Mouse (Mus musculus) spleen, adult 2 months (tissue): ENCODE results near the gene Cdk9. TPM values are rescaled to one million over a fixed set of nuclear protein-coding genes. Genes with fewer than 3 reads are reported as not detected.

Experiments used
- DNase-seq, 2 experiments: peaks; one replicate each; pipeline versions ENCODE4 v3.0.0 to v3.0.0-alpha.2; 2012 to 2021; ENCODE audit warnings: low spot score in 2 of 2, low read depth in 1 of 2
- H3K27ac ChIP-seq: fragments of 200-500 bp; 2 replicates; pipeline ENCODE4 v1.5.1; 2012; ENCODE audit warnings: low read length, inconsistent platforms; ENCODE audit not compliant: insufficient read depth
- H3K27me3 ChIP-seq: fragments of 200-500 bp; 2 replicates; pipeline ENCODE4 v1.6.1; 2012; ENCODE audit warnings: mild to moderate bottlenecking, moderate library complexity, low read length, inconsistent platforms; ENCODE audit not compliant: control insufficient read depth, insufficient read depth
- H3K36me3 ChIP-seq: fragments of 200-500 bp; 2 replicates; pipeline ENCODE4 v1.6.1; 2012; ENCODE audit warnings: mild to moderate bottlenecking, low read length, inconsistent platforms; ENCODE audit not compliant: control insufficient read depth, insufficient read depth
- H3K4me1 ChIP-seq: fragments of 200-500 bp; 2 replicates; pipeline ENCODE4 v1.6.1; 2011; ENCODE audit warnings: inconsistent platforms; ENCODE audit not compliant: control insufficient read depth, insufficient read depth, insufficient read length
- H3K4me3 ChIP-seq: fragments of 200-500 bp; 2 replicates; pipeline ENCODE4 v1.5.1; 2011; ENCODE audit warnings: mild to moderate bottlenecking, inconsistent platforms; ENCODE audit not compliant: insufficient read depth, insufficient read length; ENCODE audit errors: extremely low read depth
- CTCF ChIP-seq: fragments of 200-500 bp; IDR thresholded peaks from 2 replicates; pipeline ENCODE4 v1.5.1; 2011; ENCODE audit warnings: mild to moderate bottlenecking, inconsistent platforms; ENCODE audit not compliant: insufficient read depth, insufficient read length, insufficient replicate concordance; ENCODE audit errors: extremely low read depth
- POLR2A ChIP-seq: fragments of 200-500 bp; IDR thresholded peaks from 2 replicates; pipeline ENCODE4 v1.6.1; 2011; ENCODE audit warnings: low read depth, low read length, inconsistent platforms
- WGBS: fragments of 180-500 bp; shearing (Covaris S2); methylation state at CpG from one replicate; pipeline ENCODE4 v1.1.7; 2018; 5-methylcytosine and 5-hydroxymethylcytosine counted together
- polyA plus RNA-seq: library from polyadenylated mRNA; depleted of rRNA; stranded (reverse); fragments of >200 nt; gene quantifications from 2 replicates; pipeline ENCODE4 v1.2.3, GENCODE M21; 2012

The Cdk9 gene
- polyA plus RNA-seq, 1 experiment = 125 TPM

- DNase-seq = peak in 1 of 2 experiments; percentile 58
- Histone ChIP-seq H3K27me3 (no peaks in the 10 kb centered on the region), H3K4me3 (peak overlapping the region; percentile 16; the same call in 1 of the 2 replicates), H3K4me1 (peaks cover 34% of the 10 kb centered on the region; the same call in 1 of the 2 replicates), H3K27ac (peak overlapping the region; percentile 49), H3K36me3 (peaks cover 33% of the 10 kb centered on the region)
- TF ChIP-seq CTCF (no peak), POLR2A (no peak)
- WGBS = 14% methylated on average over 5 of the region's 5 CpGs
These were observed 2.5 kb downstream of the Cdk9 start for GRCm38 (mm10) chr2:32710425-32710824.

- Histone ChIP-seq H3K4me3 (no peak overlapping the region), H3K27me3 (no peaks in the 10 kb centered on the region), H3K27ac (peak overlapping the region; percentile 49), H3K4me1 (peaks cover 27% of the 10 kb centered on the region; the same call in 1 of the 2 replicates), H3K36me3 (peaks cover 34% of the 10 kb centered on the region)
- TF ChIP-seq CTCF (no peak), POLR2A (no peak)
- WGBS = 82% methylated on average over 20 of the region's 20 CpGs
- no peak for DNase-seq
These were observed 3.2 kb downstream of the Cdk9 start for GRCm38 (mm10) chr2:32709521-32710137.

DNA sequence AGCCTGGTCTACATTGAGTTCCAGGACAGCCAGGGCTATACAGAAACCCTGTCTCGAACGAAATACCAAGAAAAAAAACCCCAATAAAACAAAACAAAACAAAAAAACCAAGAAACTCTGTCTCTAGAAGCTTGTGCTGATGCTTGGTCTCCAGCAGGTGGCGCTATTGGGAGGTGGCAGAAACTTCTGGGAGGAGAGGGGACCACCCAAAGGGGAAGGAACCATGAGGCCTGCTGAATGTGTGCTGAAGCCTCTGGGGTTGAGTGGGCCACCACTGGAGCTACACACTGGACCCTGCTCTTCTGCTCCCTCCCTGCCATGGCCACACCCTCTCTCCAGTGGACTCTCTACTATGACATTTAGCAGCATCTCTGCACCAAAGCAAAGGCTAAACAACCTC is 4.2 kb downstream of the Cdk9 start:
- peak; percentile 62 to 63 for DNase-seq
- H3K27me3 ChIP-seq = no peaks in the 10 kb centered on the region
- no peak overlapping the region for H3K4me3 ChIP-seq
- H3K36me3 ChIP-seq = peaks cover 34% of the 10 kb centered on the region
- WGBS = 9% methylated on average over 3 of the region's 3 CpGs
- peaks cover 17% of the 10 kb centered on the region; the same call in 1 of the 2 replicates for H3K4me1 ChIP-seq
- TF ChIP-seq CTCF = peak; percentile 77; the same call in 1 of the 2 replicates
- TF ChIP-seq POLR2A = no peak
- no peak overlapping the region for H3K27ac ChIP-seq

GRCm38 (mm10) chr2:32706971-32707370 is 5.9 kb downstream of the Cdk9 start:
- no peak overlapping the region for H3K27ac ChIP-seq
- H3K27me3 ChIP-seq = no peaks in the 10 kb centered on the region
- WGBS = 92% methylated on average over 6 of the region's 6 CpGs
- TF ChIP-seq CTCF (no peak), POLR2A (no peak)
- H3K4me1 ChIP-seq = peaks cover 15% of the 10 kb centered on the region; the same call in 1 of the 2 replicates
- H3K4me3 ChIP-seq = no peak overlapping the region
- H3K36me3 ChIP-seq = peaks cover 34% of the 10 kb centered on the region
- DNase-seq = no peak

DNA sequence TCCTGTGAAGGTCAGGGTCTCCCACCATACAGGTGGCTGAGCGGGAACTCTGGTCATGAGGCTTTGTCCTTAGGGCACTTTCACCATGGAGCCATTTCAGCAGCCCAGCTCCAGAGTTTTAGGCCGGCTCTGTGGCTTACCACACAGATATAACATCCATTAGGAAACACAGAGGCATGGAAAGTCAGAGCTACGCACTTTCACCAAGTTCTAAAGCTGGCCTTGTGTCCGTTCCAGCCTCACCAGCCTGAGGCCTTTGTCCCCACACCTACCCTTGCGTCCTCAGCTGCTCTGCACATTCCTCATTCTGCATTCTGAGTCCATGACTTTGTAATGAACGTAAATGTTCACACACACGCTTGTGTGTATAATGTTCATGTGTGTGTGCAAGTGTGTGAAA is 7.9 kb downstream of the Cdk9 start:
- Histone ChIP-seq H3K27me3 (no peaks in the 10 kb centered on the region), H3K36me3 (peaks cover 32% of the 10 kb centered on the region), H3K4me3 (no peak overlapping the region), H3K27ac (no peak overlapping the region), H3K4me1 (peaks cover 5% of the 10 kb centered on the region; the same call in 1 of the 2 replicates)
- no peak for TF ChIP-seq CTCF
- DNase-seq = no peak
- 94% methylated on average over 7 of the region's 7 CpGs for WGBS

DNA sequence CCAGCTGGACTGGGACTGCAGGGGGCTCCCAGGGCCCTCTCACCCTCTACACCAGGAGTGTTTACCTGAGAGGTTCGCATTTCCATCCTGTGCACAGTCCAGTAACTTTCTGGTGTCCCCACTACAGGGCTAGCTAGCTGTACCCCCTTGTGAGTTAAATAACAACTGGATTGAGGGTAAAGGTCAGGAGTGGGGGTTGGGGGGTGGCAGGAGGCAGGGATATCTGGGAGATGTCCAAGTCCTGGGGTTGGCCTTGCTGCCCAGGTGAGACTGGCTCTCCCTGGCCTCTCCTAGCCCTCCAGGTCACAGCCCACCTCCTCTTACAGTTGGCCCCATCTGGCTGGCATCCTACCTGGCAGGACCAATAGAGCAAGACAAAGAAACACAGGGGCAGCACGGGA is 8.9 kb downstream of the Cdk9 start, which contains the start of gene Fpgs:
Gene Fpgs (minus strand): TSS at position 125 of the 401 bp plus-strand sequence.
- WGBS = 94% methylated on average over 2 of the region's 2 CpGs
- no peak for TF ChIP-seq CTCF
- TF ChIP-seq POLR2A = no peak
- Histone ChIP-seq H3K4me3 (no peak within 1 kb of the TSS), H3K27ac (no peak within 1 kb of the TSS), H3K36me3 (peaks cover 24% of the 10 kb centered on the region), H3K27me3 (no peaks in the 10 kb centered on the region), H3K4me1 (no peaks in the 10 kb centered on the region)
- no peak for DNase-seq

DNA sequence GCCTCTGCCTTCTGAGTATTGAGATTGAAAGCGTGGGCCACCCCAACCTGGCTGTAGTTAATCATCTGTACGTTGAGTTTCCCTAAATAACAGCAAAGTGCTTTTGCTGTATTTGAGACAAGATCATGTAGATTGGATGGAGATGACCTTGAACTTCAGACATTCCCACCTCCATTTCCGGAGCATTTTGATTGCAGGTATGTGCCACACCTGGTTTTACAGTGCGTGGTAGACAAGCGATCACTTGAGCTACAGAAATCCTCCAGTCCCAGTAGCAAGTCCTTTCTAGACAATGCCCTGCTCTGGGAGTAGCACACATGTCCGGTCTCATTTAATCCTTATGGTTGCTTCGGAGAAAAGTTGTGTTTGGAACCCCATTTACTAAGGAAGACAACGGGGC is 9.8 kb downstream of the Cdk9 start:
- no peak for DNase-seq
- 95% methylated on average over 8 of the region's 8 CpGs for WGBS
- TF ChIP-seq CTCF (no peak), POLR2A (no peak)
- Histone ChIP-seq H3K36me3 (peaks cover 19% of the 10 kb centered on the region), H3K4me3 (no peak overlapping the region), H3K27ac (no peak overlapping the region), H3K27me3 (no peaks in the 10 kb centered on the region), H3K4me1 (no peaks in the 10 kb centered on the region)
